Mouse (Mus musculus) left cerebral cortex, adult 2 months (tissue): Measurements from ENCODE around the gene Ehd2. TPM values are rescaled to one million over a fixed set of nuclear protein-coding genes. Genes with fewer than 3 reads are reported as not detected.

ENCODE experiments used
- DNase-seq, 2 experiments: peaks; one replicate each; pipeline ENCODE4 v3.0.0; 2021 to 2022; ENCODE audit warnings: low spot score in 2 of 2, mixed read lengths in 1 of 2; ENCODE audit errors: extremely low spot score in 1 of 2
- H3K27ac ChIP-seq: fragments of 200-600 bp; 2 replicates; pipeline ENCODE4 v1.8.1; 2022
- H3K4me3 ChIP-seq: fragments of 200-600 bp; 2 replicates; pipeline ENCODE4 v1.8.1; 2022
- CTCF ChIP-seq: fragments of 200-600 bp; IDR thresholded peaks from 2 replicates; pipeline ENCODE4 v1.8.1; 2022; ENCODE audit warnings: antibody characterized with exemption, mild to moderate bottlenecking, moderate library complexity
- intact Hi-C: fragments of 180-260 bp; cut with DNase I; formaldehyde crosslinking; loops from one replicate; pipeline ENCODE4 v1.15.1; 2025
- total RNA-seq, 2 experiments: library from RNA; stranded (reverse); gene quantifications; 2 replicates each; pipeline ENCODE4 v1.2.3; 2021

The Ehd2 gene
- total RNA-seq, 2 experiments from 2014 or later = 6.4 to 6.7 TPM

DNA sequence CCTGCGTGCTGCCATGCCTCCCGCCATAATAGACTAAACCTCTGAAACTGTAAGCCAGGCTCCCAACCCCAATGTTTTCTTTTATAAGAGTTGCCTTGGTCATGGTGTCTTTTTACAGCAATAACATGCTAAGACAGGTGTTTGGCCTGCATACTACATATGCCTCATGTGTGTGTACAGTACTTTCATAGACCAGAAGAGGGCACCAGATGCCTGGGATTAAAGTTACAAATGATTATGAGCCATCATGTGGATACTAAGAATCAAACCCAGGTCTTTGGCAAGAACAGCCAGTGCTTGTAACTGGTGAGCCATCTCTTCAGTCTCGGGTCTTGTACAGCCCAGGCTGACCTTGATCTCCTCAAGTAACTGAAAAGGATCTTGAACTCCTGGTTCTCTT lies 2.3 kb upstream of the Ehd2 start:
- no peak for DNase-seq
- TF ChIP-seq CTCF = peak; percentile 26
- no peak overlapping the region for H3K27ac ChIP-seq
- H3K4me3 ChIP-seq = no peak overlapping the region
- intact Hi-C loops = no loop called here

DNA sequence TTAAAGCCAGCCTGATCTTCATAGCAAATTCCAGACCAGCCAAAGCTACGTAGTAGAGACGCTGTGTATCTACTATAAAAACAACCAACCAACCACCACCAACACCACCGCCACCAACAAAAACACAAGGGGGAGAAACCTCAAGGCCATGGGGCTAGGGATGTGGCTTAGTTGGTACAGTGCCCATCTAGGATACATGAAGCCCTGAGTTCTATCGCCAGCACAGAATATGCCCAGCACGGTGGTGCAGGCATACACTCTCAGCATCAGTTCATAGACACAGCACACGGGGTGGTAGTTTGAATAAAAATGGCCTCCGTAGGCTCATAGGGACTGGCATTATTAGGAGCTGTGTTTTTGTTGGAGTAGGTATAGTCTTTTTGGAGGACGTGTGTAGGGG lies 955 bp upstream of the Ehd2 start:
- TF ChIP-seq CTCF = no peak
- no peak for DNase-seq
- H3K27ac ChIP-seq = no peak overlapping the region
- intact Hi-C loops = no loop called here
- H3K4me3 ChIP-seq = no peak overlapping the region

DNA sequence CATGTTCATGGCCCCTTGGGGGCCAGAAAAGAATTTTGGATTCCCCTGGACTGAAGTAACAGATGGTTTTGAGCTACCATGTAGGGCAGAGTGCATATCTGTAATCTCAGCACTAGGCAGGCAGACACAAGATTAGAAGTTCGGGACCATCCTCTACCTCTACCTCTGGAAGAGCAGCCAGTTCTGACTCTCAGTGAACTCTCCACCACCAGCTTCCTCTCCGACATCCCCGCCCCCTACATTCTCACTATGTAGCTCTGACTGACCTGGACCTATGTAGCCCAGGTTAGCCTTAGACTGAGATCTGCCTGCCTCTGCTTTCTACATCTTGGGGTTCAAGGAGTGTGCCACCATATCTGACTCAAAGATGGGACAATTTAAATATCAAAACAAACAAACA lies 878 bp downstream of the Ehd2 start:
- Histone ChIP-seq H3K4me3 (no peak overlapping the region; the same call in 1 of the 2 replicates), H3K27ac (no peak overlapping the region)
- intact Hi-C loops = no loop called here
- no peak for TF ChIP-seq CTCF
- DNase-seq = no peak

DNA sequence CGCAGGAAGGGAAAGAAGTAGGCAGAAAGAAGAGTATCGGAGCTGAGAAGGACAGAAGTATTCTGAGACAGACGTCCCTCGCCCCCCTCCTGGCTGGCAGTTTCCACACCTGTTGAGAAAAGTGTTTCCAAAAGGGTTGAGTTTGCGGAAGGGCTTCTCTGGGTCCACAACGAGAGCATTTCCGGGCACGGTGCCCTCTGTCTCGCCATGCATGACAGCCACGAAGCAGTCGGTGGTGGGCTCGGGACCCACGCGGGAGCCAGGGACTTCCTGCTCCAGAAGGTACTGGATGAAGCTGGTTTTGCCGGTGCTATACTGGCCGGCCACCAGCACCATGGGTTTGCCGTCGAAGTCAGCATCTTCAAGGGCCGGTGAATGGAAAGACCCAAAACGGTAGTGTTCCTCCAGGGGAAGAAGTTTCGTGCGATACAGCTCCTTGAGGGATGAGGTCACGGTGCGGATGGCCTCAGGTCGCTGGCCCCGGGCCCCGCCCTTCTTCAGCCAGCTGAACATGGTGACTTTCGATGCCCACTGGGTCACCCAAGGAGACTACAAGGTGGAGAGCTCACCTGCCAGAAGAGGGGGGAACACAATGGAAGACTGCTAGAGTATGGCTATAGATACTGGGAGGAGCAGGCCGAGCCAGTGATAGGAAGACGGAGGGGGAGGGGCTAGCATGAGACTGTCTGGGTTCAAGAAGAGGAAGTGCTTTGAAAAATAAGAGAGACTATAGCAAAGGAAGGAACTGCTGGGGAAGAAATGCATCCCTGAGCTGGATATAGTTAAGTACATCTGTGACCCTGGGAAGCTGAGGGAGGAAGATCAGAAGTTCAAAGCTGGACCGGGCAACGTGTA lies 3.3 kb downstream of the Ehd2 start:
- intact Hi-C loops = no loop called here
- H3K27ac ChIP-seq = no peak overlapping the region
- no peak for DNase-seq
- TF ChIP-seq CTCF = no peak
- H3K4me3 ChIP-seq = no peak overlapping the region

DNA sequence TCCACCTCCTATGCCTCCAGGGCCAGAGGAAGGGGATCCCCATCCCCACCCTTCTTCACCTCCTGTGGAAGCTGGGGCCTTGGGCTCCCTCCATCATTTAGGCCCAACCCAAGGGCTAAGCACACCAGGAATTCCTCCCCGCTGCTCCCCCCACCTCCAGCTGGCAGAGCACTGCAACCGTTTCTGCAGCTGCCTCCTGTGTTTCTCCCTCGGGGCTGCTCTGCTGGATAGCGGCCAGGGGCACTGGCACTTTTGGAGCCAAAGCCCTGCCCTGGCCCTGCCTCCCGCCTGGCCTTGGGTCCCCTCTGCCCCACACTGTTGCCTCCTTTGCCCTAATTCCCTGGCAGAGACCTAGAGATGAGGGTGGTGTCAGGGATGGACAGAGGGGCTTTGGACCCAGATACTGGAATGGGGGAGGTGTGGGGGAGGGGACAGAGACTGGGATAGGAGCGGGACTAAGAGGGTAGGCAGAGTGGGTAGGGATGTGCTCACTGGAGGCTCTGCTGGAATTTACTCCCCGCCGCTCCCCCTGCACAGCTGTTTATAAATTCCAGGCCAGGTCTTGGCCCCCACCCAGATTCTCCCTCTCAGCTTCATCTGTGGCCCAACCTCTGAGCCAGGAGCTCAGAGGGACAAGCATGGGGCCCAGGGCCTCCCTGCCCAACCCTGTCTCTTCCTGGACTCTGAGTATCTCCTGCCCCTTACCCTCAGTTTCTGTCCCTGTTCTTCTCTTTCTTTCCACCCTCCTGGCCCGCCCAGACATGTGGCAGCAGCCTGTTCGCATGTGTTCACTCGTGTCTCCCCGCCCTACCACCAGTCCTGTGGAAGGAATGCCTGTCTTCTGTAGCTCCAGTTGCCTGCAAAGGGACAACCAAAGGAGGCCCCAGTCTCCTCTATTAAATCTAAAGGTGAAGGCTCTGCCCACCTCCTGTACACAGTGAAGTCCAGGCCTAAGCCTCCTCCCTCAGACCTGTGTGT lies 4.8 kb downstream of the Ehd2 start:
- intact Hi-C loops = no loop called here
- no peak for TF ChIP-seq CTCF
- DNase-seq = peak in 1 of 2 experiments; percentile 29
- Histone ChIP-seq H3K27ac (no peak overlapping the region), H3K4me3 (no peak overlapping the region)

DNA sequence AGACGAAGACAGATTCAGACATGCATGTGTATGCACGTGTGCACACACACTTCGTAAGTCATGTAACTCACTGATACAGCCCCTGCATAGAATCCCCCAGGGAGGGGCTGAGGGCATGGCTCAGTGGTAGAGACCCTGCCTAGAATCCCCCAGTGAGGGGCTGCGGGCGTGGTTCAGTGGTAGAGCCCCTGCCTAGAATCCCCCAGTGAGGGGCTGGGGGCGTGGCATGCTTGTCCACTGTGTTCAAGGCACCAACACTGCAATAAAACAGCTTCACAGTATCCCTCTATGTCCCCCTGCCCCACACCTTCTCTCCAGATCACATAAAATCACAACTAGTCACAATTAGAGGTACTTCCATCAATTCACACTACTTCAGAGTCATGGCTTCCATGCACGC lies 5.6 kb downstream of the Ehd2 start:
- no peak for DNase-seq
- no peak overlapping the region for H3K4me3 ChIP-seq
- intact Hi-C loops = no loop called here
- TF ChIP-seq CTCF = no peak
- H3K27ac ChIP-seq = no peak overlapping the region

DNA sequence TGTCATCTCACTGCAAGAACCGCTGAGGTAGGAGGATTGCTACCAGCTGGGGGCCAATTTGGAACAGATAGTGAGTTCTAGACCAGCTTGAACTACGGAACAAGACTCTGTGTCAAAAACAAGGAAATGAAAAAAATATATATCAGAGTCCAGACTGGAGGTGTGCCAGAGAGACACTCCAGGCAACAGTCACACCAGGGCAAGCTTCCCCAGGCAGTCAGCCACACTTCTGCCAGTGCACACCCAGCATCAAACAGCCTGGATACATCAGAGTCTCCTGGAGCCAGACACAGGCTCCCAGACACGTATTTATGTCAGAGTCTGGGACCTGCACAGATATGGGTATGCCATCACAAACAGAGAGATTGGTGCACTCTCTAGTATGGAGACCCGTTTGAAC lies 6.1 kb downstream of the Ehd2 start:
- Histone ChIP-seq H3K4me3 (no peak overlapping the region), H3K27ac (no peak overlapping the region)
- intact Hi-C loops = no loop called here
- DNase-seq = no peak
- no peak for TF ChIP-seq CTCF

DNA sequence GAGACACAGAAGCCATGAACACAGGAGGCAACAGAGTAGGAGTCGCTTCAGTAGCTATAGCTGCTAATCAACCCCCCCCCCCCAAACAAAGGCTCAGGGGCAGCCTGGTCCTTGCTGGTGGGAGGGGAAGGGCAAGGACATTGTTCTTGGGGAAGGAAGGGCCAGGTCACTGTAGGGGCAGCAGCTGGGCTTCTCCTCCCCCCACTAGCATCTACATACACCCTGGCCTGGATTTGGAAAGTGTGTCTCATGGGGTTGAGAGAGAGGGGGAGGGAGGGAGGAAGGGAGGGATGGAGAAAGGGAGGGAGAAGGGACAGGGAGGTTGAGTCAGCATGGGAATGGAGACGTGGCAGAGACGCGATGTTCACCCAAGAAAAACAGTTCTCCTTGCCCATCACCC lies 6.7 kb downstream of the Ehd2 start:
- intact Hi-C loops = no loop called here
- Histone ChIP-seq H3K27ac (no peak overlapping the region), H3K4me3 (no peak overlapping the region)
- no peak for TF ChIP-seq CTCF
- DNase-seq = no peak

DNA sequence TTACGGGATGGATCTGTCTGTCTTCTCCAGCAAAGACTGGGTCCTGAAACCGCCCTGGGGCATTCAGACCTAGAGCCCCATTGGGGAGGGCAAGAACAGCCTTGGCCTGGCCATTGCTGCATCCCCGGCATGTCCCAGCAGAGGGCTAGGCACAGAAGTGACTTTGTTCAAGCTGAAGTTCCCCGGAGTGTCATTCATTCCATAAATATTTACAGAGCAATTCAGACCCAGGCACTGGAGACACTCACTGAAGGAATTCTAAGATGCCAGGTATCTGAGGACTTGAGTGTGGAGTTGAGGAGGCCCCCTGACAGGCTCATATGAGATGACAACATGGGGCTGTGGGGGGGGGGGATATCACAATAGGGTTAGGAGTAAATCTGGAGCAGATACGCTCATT lies 11.2 kb downstream of the Ehd2 start:
- intact Hi-C loops = no loop called here
- TF ChIP-seq CTCF = no peak
- Histone ChIP-seq H3K27ac (no peak overlapping the region), H3K4me3 (no peak overlapping the region)
- DNase-seq = no peak

DNA sequence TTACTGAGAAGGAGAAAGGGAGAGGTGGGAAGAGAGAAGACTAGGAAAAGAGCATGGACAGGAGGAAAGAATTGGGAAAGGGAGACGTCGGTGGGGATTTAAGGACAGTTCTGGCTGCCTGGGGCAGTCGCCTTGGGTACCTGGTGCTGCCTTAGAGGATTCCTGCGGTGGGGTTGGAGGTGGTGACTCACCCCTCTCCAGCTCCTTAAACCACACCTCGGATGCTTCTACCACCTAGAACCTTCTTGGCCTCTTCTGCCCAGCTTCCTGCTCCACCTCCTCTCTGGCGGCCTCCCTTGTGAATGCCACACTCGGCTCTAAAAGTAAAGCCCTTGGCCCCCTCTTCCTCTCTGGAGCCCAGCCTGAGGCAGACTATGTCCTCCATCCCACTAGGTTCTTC lies 11.9 kb downstream of the Ehd2 start:
- TF ChIP-seq CTCF = no peak
- intact Hi-C loops = no loop called here

DNA sequence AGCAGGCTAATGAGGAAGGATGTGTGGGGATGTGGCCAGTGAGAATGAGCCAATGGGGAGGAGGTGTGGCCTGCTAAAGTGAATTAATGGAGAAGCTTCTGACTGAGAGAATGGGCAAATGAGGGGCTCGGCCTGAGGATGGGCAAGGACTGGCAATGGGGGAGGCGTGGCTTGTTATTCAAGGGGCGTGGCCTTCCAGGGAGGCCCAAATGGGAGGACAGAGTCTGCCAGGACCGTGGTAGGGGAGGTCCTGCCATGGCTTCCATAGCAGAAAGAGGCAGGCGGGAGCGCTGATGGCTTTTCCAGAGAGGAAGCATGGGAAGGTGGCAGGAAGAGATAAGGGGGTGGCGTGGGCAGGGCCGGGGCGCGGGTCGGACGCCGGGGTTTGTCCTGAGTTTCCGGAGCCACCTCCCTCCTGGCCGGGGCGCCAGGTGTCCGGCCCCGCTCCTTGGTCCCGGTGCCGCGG lies 12.4 kb downstream of the Ehd2 start:
- intact Hi-C loops = no loop called here
- TF ChIP-seq CTCF = no peak
- DNase-seq = no peak
- no peak overlapping the region for H3K27ac ChIP-seq
- H3K4me3 ChIP-seq = no peak overlapping the region

More for the DNA sequence above, 11.9 kb downstream of the Ehd2 start:
- no peak for DNase-seq
- Histone ChIP-seq H3K27ac (no peak overlapping the region), H3K4me3 (no peak overlapping the region)

DNA sequence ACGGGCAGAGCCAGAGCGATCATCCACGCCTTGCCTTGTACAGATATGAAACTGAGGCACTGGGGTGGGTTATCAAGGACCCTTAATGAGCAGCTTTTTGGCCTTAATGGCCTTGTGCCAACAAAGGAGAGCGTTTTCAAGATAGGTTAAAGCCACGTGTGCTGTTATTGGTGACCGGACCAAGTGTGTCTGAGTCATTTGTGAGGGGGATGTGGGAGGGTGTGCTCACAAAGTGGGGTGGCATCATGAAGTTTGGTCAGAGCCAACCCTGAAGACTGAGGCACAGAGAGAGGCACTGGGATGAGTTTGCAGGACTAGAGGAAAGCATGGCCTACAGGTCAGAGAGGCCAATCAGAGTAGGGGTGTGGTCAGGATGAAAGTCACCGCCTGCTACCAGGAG lies 12.9 kb downstream of the Ehd2 start:
- DNase-seq = no peak
- TF ChIP-seq CTCF = no peak
- intact Hi-C loops = no loop called here
- no peak overlapping the region for H3K27ac ChIP-seq
- H3K4me3 ChIP-seq = no peak overlapping the region
